Mouse (Mus musculus): ENCODE measurements around the gene Tbxas1.

GRCm38 (mm10) chr6:38960367-38960766, 85.2 kb downstream of the Tbxas1 start:
- TF ChIP-seq POLR2A (IDR thresholded peaks at IDR 0.05; ENCODE audit: borderline replicate concordance, insufficient read depth, low read length), result no peak
- TF ChIP-seq CTCF (IDR thresholded peaks at IDR 0.05; ENCODE audit: borderline replicate concordance, insufficient read depth, low read depth, low read length), result no peak

All from cerebellum, adult 2 months (tissue).